Mouse (Mus musculus): ENCODE measurements around the gene Hhipl1.
A peak's percentile ranks its signal among the peaks of the same experiment; 100 is the strongest.

Gene Hhipl1

GRCm38 (mm10) chr12:108350931-108351330 is 44.9 kb downstream of the Hhipl1 start:
- ATAC-seq (ENCODE audit: insufficient number of reproducible peaks, low FRiP score, low TSS enrichment): no peak

GRCm38 (mm10) chr12:108352371-108353136 is 46.5 kb downstream of the Hhipl1 start:
- no peak for ATAC-seq (ENCODE audit: insufficient number of reproducible peaks, low FRiP score, low TSS enrichment)

GRCm38 (mm10) chr12:108354284-108354683 is 48.2 kb downstream of the Hhipl1 start:
- peak; percentile 61 for ATAC-seq (ENCODE audit: insufficient number of reproducible peaks, low FRiP score, low TSS enrichment)

- peak; percentile 67 for ATAC-seq (ENCODE audit: insufficient number of reproducible peaks, low FRiP score, low TSS enrichment)
Observed at GRCm38 (mm10) chr12:108355271-108355670, 49.2 kb downstream of the Hhipl1 start.

- no peak for ATAC-seq (ENCODE audit: insufficient number of reproducible peaks, low FRiP score, low TSS enrichment)
Observed at GRCm38 (mm10) chr12:108355986-108356385, 49.9 kb downstream of the Hhipl1 start.

GRCm38 (mm10) chr12:108363796-108364195 is 57.7 kb downstream of the Hhipl1 start:
- peak; percentile 86 for ATAC-seq (ENCODE audit: insufficient number of reproducible peaks, low FRiP score, low TSS enrichment)

GRCm38 (mm10) chr12:108365340-108365739 is 59.3 kb downstream of the Hhipl1 start:
- no peak for ATAC-seq (ENCODE audit: insufficient number of reproducible peaks, low FRiP score, low TSS enrichment)

GRCm38 (mm10) chr12:108365868-108366267 is 59.8 kb downstream of the Hhipl1 start:
- ATAC-seq (ENCODE audit: insufficient number of reproducible peaks, low FRiP score, low TSS enrichment): no peak

GRCm38 (mm10) chr12:108367909-108368308 is 61.8 kb downstream of the Hhipl1 start:
- 0 out of 2 replicates have a peak, but pooled peaks have one; percentile 16 for ATAC-seq (ENCODE audit: insufficient number of reproducible peaks, low FRiP score, low TSS enrichment)

GRCm38 (mm10) chr12:108368921-108369320 is 62.9 kb downstream of the Hhipl1 start:
- no peak for ATAC-seq (ENCODE audit: insufficient number of reproducible peaks, low FRiP score, low TSS enrichment)

GRCm38 (mm10) chr12:108370596-108371428 is 64.7 kb downstream of the Hhipl1 start, which contains the start of gene Eml1:
Gene Eml1 (plus strand): TSS chr12:108370957.
- ATAC-seq (ENCODE audit: insufficient number of reproducible peaks, low FRiP score, low TSS enrichment): no peak

GRCm38 (mm10) chr12:108371429-108371765 is 65.3 kb downstream of the Hhipl1 start:
- no peak for ATAC-seq (ENCODE audit: insufficient number of reproducible peaks, low FRiP score, low TSS enrichment)

GRCm38 (mm10) chr12:108372241-108372640 is 66.2 kb downstream of the Hhipl1 start:
- ATAC-seq (ENCODE audit: insufficient number of reproducible peaks, low FRiP score, low TSS enrichment): peak; percentile 77

- ATAC-seq (ENCODE audit: insufficient number of reproducible peaks, low FRiP score, low TSS enrichment): no peak
Observed at GRCm38 (mm10) chr12:108373611-108374010, 67.5 kb downstream of the Hhipl1 start.

- no peak for ATAC-seq (ENCODE audit: insufficient number of reproducible peaks, low FRiP score, low TSS enrichment)
Observed at GRCm38 (mm10) chr12:108374689-108375088, 68.6 kb downstream of the Hhipl1 start.

GRCm38 (mm10) chr12:108378379-108379133 is 72.5 kb downstream of the Hhipl1 start:
- no peak for ATAC-seq (ENCODE audit: insufficient number of reproducible peaks, low FRiP score, low TSS enrichment)

All from cerebellum, adult (tissue).